14 mouse cellular contexts compared by ENCODE assay signal in the genomic region with DNA sequence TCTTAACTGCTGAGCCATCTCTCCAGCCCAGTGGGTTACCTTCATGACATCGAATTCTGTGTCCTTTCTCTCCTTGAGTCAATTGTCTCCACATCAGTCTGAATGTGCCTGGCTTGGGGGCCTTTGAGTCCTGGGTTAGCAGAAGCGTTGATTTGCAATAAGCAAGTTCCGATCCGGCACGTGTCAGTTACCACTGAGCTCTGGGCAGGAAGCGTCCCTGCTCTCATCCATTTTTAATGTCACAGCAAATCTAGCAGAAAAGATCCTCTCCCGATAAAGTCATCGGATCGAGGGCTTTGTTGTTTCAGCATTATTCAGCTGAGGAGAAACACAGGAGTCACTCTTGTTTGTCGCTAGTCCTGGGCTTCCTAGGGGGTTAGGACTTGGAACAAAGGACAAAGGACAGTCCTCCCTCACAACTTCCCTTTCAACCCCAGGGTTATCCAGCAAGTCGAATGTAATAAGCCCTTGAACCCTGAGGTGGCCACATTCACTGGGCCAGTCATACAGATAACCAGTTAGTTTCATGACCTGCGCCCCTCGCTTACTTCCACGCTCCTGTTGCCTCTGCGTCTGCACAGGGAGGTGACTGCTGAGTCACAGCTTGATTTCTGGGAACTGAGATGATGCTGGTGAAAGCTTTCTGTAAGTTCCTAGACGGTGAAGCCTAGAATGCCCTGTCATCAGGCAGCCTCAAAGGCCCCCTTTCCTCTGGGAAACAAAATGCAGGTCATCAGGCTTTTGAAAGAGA. TPM values are rescaled to one million over a fixed set of nuclear protein-coding genes. Genes with fewer than 3 reads are reported as not detected.
DNase-seq lines count a peak whose midpoint lies in the region; ATAC-seq and TF ChIP-seq lines count a peak whose summit lies in the region.
"Had no signal": no experiment of that assay in that cellular context is flagged by ENCODE, and none has a peak within 500 bp of the region (broad histone marks: within the 10 kb centered on the region; RNA-seq: fewer than 3 reads in every experiment).

No protein-coding gene starts in this region.

- H3K36me3 ChIP-seq in midbrain, embryonic 10.5 days, result no peaks in the 10 kb centered on the region
- no peaks in the 10 kb centered on the region for H3K36me3 ChIP-seq in midbrain, postnatal 0 days (ENCODE audit: insufficient read depth, low read length)
- H3K36me3 ChIP-seq in macrophage (ENCODE audit: inconsistent target), result no peaks in the 10 kb centered on the region
- H3K36me3 ChIP-seq: embryonic facial prominence, embryonic 15.5 days; heart, embryonic 15.5 days; kidney, embryonic 15.5 days had no signal

- no peaks in the 10 kb centered on the region for H3K79me2 ChIP-seq in macrophage (ENCODE audit: inconsistent target)

- H3K27me3 ChIP-seq in midbrain, embryonic 10.5 days (ENCODE audit: low read depth, poor library complexity, severe bottlenecking), result peaks cover 30% of the 10 kb centered on the region
- H3K27me3 ChIP-seq in midbrain, postnatal 0 days (ENCODE audit: insufficient read depth, low read length), result no peaks in the 10 kb centered on the region
- H3K27me3 ChIP-seq: heart, embryonic 15.5 days had no signal

- no peak overlapping the region for H3K9ac ChIP-seq in midbrain, postnatal 0 days (replicated peaks; ENCODE audit: low read length, poor library complexity, severe bottlenecking)
- H3K9ac ChIP-seq: embryonic facial prominence, embryonic 15.5 days; heart, embryonic 15.5 days; kidney, embryonic 15.5 days; lung, embryonic 14.5 days had no signal

- WGBS in midbrain, embryonic 10.5 days, result 11% methylated on average over 16 of the region's 16 CpGs
- WGBS in midbrain, postnatal 0 days, result 10% methylated on average over 16 of the region's 16 CpGs
- 30% methylated on average over 16 of the region's 16 CpGs for WGBS in macrophage (ENCODE audit: missing documents)

- ATAC-seq in midbrain, postnatal 0 days (ENCODE audit: low FRiP score), result no peak
- peak; percentile 40 for ATAC-seq in granulocyte monocyte progenitor cell, adult 5-6 weeks (replicated peaks; ENCODE audit: poor library complexity, severe bottlenecking)

- H3K27ac ChIP-seq in midbrain, embryonic 10.5 days (replicated peaks), result peak overlapping the region; percentile 57
- no peak overlapping the region for H3K27ac ChIP-seq in midbrain, postnatal 0 days (ENCODE audit: low read depth, low read length)
- peak overlapping the region; percentile 64 for H3K27ac ChIP-seq in macrophage
- H3K27ac ChIP-seq: embryonic facial prominence, embryonic 15.5 days; heart, embryonic 15.5 days; kidney, embryonic 15.5 days had no signal

- peaks cover 28% of the 10 kb centered on the region for H3K4me1 ChIP-seq in midbrain, embryonic 10.5 days
- peaks cover 5% of the 10 kb centered on the region for H3K4me1 ChIP-seq in midbrain, postnatal 0 days (ENCODE audit: insufficient read depth, low read length)

- no peaks in the 10 kb centered on the region for H3K9me3 ChIP-seq in midbrain, embryonic 10.5 days (replicated peaks)
- H3K9me3 ChIP-seq in midbrain, postnatal 0 days (ENCODE audit: low read length), result no peaks in the 10 kb centered on the region
- H3K9me3 ChIP-seq: embryonic facial prominence, embryonic 15.5 days; heart, embryonic 15.5 days; kidney, embryonic 15.5 days had no signal

- DNase-seq in midbrain, embryonic 10.5 days (ENCODE audit: low spot score), result peak; percentile 33
- no peak for DNase-seq in midbrain, postnatal 0 days (ENCODE audit: low spot score)
- DNase-seq in retina, postnatal 1 day, result peak; percentile 35
- no peak for DNase-seq in gastrocnemius, postnatal 10 days
- no peak for DNase-seq in spleen, postnatal 10 days (ENCODE audit: low spot score in 2 of 2)
- DNase-seq: cerebellum, adult 11-12 months; lung, embryonic 14.5 days had no signal

- no peak for TF ChIP-seq CTCF in midbrain, postnatal 0 days (IDR thresholded peaks at IDR 0.05)

- H3K4me2 ChIP-seq in midbrain, postnatal 0 days (ENCODE audit: low read depth, low read length, poor library complexity, severe bottlenecking), result no peak overlapping the region
- H3K4me2 ChIP-seq: embryonic facial prominence, embryonic 15.5 days; heart, embryonic 15.5 days; kidney, embryonic 15.5 days; lung, embryonic 14.5 days had no signal

- H3K4me3 ChIP-seq in midbrain, embryonic 10.5 days, result no peak overlapping the region
- H3K4me3 ChIP-seq in midbrain, postnatal 0 days (ENCODE audit: low read depth, low read length), result no peak overlapping the region
- H3K4me3 ChIP-seq in macrophage (ENCODE audit: inconsistent target), result no peak overlapping the region
- H3K4me3 ChIP-seq: embryonic facial prominence, embryonic 15.5 days; heart, embryonic 15.5 days; kidney, embryonic 15.5 days; myocyte had no signal

RNA-seq across cellular contexts. Expression of a gene that starts 27.8 kb away (rescaled TPM):
- not detected in 2 replicates for polyA plus RNA-seq in midbrain, embryonic 10.5 days (2016; fragmentation: Nextera tagmentation; extraction: Ambion mirVana)
- not detected in 2 replicates for total RNA-seq in midbrain, postnatal 0 days (2014; rRNA removed)
- polyA plus RNA-seq in midbrain, postnatal 0 days (2015; fragmentation: Nextera tagmentation; extraction: Ambion mirVana), result not detected in 2 replicates
- not detected in 2 replicates for total RNA-seq in granulocyte monocyte progenitor cell, adult 5-6 weeks (2014; fragmentation: Nextera tagmentation)
- total RNA-seq in granulocyte monocyte progenitor cell, adult 5-6 weeks (2017), result not detected in 2 replicates
- not detected for total RNA-seq in macrophage (2018; cell fraction: chromatin; rRNA removed)
- not detected for total RNA-seq in macrophage (2018; cell fraction: cytosol; rRNA removed)
- total RNA-seq in macrophage (2018; cell fraction: nucleus; rRNA removed), result not detected
- polyA plus RNA-seq in macrophage (2018), result not detected in 3 replicates
- not detected for total RNA-seq in gastrocnemius, postnatal 10 days (2021)
- total RNA-seq: left cerebral cortex, postnatal 10 days had no signal
- polyA plus RNA-seq: embryonic facial prominence, embryonic 15.5 days; heart, embryonic 15.5 days; kidney, embryonic 15.5 days; lung, embryonic 14.5 days; myocyte had no signal

RNA-seq across cellular contexts. Expression of a gene that starts 43.1 kb away (rescaled TPM):
- 14.7 and 21.0 TPM in 2 replicates for polyA plus RNA-seq in midbrain, embryonic 10.5 days (2016; fragmentation: Nextera tagmentation; extraction: Ambion mirVana)
- 57.0 and 74.1 TPM in 2 replicates for total RNA-seq in midbrain, postnatal 0 days (2014; rRNA removed)
- 47.5 and 48.8 TPM in 2 replicates for polyA plus RNA-seq in midbrain, postnatal 0 days (2015; fragmentation: Nextera tagmentation; extraction: Ambion mirVana)
- total RNA-seq in granulocyte monocyte progenitor cell, adult 5-6 weeks (2014; fragmentation: Nextera tagmentation), result not detected in 2 replicates
- 0.13 and 0.52 TPM in 2 replicates for total RNA-seq in granulocyte monocyte progenitor cell, adult 5-6 weeks (2017)
- total RNA-seq in macrophage (2018; cell fraction: chromatin; rRNA removed), result 1 to 10 TPM in 5 of 26 experiments, under 1 TPM in 14, not detected in 7; 0.13 to 4.9 (median 0.58) TPM
- total RNA-seq in macrophage (2018; cell fraction: cytosol; rRNA removed), result under 1 TPM; 0.14 to 0.91 (median 0.32) TPM
- total RNA-seq in macrophage (2018; cell fraction: nucleus; rRNA removed), result 1 to 10 TPM in 6 of 26 experiments, under 1 TPM in 20; 0.13 to 5.6 (median 0.66) TPM
- 0.20 to 0.57 TPM (median 0.23 TPM) in 3 replicates for polyA plus RNA-seq in macrophage (2018)
- total RNA-seq in gastrocnemius, postnatal 10 days (2021), result 10 to 100 TPM; 11.3 to 16.1 TPM

Comparison
In these comparisons a context has a peak if more than half of its experiments do, and no peak if none do; other contexts are left out.
1. DNase-seq: peak in midbrain, embryonic 10.5 days (single experiment) and retina, postnatal 1 day (single experiment); none in midbrain, postnatal 0 days (single experiment), gastrocnemius, postnatal 10 days (single experiment) and spleen, postnatal 10 days (0 of 2).
2. RNA of a gene that starts 43.1 kb away (total RNA-seq): 57.0 to 74.1 TPM in midbrain, postnatal 0 days and 11.3 to 16.1 TPM in gastrocnemius, postnatal 10 days; 0.13 to 0.52 TPM in granulocyte monocyte progenitor cell, adult 5-6 weeks; every median in the first group is over 4 times any median in the second.